Mouse (Mus musculus) urinary bladder, adult 2 months (tissue): ENCODE measurements around the gene Foxp1. TPM values are rescaled to one million over a fixed set of nuclear protein-coding genes. Genes with fewer than 3 reads are reported as not detected.
A peak's percentile ranks its signal among the peaks of the same experiment; 100 is the strongest.

ENCODE experiments used
- DNase-seq: peaks from one replicate; pipeline ENCODE4 v3.0.0; 2022; ENCODE audit warnings: low spot score
- polyA plus RNA-seq: library from polyadenylated mRNA; depleted of rRNA; stranded (reverse); fragments of >200 nt; gene quantifications from 2 replicates; pipeline ENCODE4 v1.2.3, GENCODE M21; 2012

Gene Foxp1
- polyA plus RNA-seq, 1 experiment, result 46.5 TPM

DNA sequence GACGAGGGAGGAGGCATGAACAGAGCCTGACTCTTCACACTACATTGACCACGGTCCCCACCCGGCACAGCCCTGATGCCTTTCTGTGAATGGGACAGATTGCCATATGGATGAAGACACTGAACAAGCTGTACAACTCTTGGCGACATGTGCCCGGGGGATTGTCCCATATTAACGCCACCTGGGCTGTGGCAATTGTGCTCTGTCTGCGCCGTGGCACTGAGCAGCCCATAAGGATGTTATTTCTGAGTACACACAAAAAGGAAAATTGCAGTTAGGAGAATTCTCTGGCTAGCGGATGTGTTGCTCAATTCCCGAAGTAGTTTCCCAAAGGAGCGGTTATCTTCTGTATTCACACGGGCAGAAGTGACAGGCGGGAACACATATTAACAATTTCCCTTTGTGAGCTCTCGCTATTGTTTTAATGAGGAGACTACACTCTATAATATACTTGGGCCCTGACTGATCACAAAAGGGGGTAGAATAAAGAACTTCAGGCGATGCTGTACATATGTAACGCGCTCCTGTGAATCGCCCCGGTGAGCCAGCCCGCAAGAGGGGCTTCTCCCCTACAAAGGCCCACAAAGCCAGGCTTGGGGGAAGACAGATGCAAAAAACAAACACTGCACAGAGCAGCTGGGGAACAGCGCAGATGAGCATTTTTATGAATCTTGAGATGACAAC lies 528.3 kb downstream of the Foxp1 start:
- DNase-seq, result no peak

DNA sequence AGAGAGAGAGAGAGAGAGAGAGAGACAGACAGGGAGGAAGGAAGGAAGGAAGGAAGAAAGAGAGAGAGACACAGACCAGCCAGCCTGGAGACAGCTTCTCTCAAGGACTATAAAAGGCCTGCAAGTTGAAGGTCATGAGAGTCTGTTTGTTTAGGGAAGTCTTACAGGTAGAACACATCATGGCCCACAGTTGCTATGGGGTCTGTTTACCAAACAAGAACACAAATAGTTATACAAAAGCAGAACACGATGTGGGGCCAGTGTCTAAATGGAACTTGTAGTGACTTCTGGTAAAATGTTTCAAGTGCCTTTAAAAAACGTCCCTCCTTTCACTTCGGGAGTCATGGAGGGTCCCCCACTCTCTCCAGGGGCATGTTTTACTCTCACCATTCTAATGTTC lies 529.3 kb downstream of the Foxp1 start:
- DNase-seq, result no peak

DNA sequence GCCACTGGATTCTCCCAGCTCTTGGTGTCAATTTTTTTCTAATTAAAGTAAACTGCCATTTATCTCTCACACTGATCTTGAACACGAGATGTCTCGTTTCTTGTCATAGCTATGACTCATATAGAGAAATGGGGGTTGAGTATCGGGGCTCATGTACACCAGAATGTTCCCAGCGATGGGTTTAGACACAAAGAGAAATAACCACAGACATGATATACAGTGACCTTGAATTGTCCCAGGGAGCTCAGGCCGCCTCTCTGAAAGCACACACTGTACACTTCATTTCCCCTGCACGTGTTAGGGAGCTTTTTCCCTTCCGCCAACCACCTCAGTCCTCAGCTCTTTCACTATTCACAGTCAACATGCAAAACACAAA lies 529.8 kb downstream of the Foxp1 start:
- DNase-seq, result no peak

DNA sequence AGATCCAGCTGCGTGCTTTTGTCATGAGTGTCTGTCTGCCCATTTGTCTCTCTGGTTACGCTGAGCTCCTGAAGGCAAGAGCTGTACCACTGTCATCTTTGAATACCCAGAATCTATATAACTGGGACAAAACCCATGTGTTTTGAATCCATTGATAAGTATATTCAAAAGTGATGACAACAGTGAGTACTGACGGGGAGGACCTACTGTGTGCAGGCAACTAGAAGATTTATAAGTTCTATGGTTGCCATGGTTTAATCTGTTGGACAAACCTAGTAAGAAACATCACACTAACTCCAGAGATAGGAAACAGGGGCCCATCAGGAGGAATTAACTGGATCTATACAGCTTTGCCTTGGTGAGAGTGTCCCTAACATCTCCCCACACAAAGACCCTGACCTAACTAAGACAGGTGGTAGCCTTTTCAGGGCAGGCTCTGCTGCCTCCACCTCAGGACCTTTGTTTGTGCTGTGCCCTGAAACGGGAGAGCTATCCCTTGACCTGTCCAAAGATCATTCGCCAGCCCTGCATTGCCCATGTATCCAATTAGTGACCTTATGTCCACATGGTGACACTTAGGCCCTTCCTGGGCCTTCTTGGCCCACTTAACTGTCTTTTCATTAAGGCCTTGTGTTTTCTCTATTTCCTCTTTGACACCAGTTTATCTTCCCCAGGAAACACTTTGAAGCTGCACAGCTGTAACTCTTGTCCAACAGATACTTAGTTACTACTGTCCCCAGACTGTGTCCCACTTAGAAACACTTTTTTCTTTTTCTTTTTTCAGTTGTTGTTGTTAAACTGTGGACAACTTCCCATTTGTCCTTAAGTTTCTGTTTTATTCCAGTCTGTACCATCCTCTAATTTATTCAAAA lies 530.4 kb downstream of the Foxp1 start:
- DNase-seq, result no peak

DNA sequence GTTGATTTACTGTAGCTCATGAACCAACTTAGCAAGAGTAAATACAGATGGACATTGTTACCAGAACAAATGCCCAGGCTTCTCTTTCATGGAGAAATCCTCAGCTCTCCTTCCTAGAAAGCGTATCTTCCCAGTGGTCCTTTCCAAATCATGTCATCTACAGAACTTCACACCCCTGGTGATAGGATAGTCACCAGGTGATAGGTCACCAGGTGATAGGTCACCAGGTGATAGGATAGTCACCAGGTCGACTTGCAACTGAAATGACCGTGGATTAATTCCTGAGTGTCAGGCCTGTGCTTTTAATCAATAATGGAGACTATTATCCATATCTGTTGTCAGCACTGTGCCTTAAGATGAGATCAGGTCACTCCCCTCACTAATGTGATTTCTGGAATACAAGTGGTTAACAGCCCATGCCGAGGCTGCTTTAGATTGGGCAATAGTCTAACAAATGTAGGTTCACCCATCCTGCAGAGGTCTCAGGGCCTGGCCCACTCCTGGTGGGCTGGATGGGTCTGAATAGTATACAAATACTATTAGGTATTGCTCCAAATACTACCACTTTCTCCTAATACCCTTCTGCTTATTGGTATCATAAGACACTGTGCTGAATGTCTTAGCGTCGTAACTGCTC lies 534.9 kb downstream of the Foxp1 start:
- no peak for DNase-seq

DNA sequence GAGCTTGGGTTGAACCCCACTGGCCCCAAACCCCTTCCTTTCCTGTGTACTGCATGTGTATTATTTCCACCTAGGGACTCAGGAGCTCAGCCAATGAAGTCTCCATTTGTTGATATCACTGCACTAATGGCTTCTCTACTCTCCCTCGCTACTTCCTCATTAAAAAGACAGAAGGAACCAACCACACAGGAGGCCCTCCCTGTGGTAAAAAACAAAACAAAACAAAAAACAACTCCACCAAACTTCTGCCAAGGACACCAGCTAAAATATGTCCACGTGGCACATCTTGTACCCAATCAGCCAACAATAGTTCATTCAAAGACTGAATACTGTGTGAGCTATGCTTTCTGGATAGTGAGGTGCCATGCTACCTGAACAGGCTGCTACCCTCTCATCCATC lies 537.1 kb downstream of the Foxp1 start:
- DNase-seq, result no peak

DNA sequence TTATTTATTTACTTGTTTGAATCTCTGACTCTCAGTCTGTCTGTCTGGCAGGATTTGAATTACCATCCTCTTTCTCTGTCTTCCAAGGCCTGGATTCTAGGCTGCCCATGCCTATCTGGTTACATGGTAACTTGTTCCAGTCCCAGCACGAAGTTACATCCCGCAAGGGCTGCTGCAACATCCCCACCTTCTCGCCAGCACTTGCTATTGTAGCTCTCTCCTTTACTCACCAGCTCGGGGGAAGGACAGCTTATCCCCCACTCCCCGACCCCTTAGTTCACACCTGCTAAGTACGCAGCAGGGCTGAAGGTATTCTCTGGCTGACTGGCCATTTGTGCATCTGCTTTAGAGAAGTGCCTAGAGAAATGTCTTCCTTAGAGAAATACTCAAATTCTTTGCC lies 537.9 kb downstream of the Foxp1 start:
- no peak for DNase-seq

DNA sequence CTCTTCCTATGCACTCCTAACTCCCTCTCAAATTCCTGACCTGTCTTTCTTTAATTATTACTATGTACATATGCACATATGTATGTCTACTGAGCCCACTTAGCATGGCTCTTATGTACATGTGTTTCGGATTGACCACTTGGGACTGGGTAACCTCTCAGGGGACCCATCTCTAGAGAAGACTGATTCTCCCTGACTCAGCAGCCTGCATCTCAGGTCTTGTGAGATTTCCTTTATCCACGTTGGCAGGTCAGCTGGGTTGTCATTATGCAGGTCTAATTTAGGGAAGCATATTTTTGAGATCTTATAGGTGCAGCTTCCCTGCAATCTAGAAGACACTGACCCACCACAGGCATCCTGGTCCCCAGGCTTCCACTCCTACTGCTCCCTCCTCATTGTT lies 538.5 kb downstream of the Foxp1 start:
- DNase-seq, result no peak

DNA sequence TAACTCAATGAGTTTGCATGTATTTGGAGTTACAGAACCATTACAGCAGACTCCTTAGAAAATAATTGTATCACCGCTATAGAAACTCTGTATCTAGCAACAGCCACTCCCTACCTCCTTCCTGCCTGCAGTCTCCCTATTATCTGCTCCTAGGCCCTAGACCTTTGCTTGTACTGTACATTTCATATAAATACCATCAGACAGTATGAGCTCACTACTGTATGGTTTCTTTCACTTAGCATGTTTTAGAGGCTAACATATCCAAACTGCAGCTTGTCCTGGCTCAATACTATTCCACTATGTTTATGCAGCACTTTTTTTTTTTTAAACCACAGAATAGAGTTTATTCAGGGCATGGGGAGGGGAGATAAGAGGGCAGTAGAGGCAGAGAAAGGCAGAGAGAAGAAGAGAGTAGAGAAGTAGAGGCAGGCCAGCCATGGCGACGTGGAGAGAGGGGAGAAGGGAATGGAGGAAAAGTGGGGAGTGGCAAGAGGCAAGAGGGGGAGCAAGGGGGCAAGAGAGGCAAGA lies 539.1 kb downstream of the Foxp1 start:
- DNase-seq, result no peak

DNA sequence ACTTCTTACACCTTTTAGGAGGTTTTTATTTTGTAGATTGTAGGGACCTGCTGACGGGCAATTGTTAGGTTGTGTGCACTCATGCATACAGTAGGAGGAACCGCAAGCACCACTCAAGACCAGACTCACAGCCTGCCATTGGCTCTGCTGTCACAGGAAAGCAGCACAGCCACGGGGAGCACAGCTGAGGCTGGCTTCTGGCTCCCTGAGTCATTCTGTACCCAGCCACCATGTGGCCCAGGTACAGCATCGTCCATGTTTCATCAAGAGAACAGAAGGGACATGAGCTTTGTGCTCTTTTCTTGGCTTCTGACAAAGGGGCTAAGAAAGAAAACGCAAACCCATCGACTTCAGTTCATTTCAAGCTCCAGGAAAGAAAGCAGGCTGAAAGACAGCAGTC lies 541.3 kb downstream of the Foxp1 start:
- DNase-seq, result no peak

DNA sequence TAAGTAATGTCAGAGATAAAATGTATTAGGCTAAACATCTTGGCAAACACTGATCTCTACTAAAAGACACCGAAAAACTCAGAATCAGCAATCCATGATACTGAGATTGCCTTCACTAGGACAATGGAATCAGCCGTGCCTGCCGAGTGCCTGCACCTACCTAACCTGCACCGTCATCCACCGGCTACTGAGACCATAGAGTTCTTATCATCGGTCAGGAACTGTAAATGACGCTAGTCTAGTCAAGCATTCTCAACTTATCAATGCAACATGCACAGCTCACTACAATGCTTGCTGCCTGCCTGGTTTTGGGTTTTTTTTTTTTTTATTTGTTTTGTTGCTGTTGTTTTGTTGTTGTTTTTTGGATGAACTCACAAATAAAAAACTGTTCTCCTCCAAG lies 542.1 kb downstream of the Foxp1 start:
- DNase-seq, result no peak

DNA sequence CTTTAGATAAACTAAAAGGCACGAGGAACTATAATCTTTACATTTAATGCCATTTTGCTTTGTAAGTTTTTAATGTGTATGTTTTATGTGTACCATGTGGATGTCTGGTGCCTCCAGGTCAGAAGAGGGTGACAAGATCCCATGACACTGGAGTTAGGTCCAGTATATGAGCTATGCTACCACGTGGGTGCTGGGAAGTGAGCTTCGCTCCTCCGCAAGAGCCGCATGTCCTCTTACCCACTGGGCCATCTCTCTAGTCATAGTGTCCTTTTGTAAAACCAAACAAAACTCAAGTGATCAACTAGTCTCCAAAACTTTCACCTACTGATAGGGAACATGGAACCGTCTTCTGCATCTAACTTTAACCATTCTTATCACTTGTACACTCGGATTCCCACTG lies 542.5 kb downstream of the Foxp1 start:
- DNase-seq, result no peak

DNA sequence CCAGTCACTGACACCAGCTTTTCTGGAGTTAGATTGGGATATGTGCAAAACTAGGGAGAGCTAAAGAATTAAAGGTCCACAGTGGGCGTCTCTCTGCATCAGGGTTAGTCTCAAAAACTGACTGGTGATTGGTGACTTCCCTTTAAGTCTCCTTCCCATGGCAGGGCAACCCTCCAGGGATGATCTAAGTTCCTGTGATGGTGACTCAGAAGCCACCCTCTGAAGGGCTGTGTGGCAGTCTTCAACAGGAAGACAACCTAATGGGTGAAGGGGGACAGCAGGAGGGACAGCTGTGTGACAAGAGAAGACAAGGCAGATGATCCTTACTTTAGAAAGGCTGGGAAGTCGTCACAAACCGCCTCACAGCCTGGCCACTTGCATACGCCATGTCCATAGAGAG lies 544.7 kb downstream of the Foxp1 start:
- DNase-seq, result no peak

DNA sequence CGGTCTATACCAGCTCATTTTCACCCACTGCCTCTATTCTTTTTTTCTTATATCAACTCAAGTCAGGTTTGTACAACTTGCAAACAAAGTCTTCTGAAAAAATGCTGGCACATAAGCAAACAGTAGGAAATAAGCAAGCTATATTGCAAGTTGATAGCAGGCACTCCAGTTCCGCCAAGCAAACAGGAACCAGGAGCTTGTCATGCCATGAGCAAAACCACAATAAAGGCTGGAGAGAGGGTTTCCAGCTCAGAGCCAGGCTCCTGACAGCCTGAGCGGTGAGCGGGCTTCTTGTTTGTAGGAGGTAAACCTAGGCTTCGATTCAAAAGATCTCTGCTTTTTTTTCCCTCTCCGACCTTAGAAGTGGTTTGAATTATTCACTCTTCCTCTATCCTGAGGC lies 546.6 kb downstream of the Foxp1 start:
- no peak for DNase-seq

DNA sequence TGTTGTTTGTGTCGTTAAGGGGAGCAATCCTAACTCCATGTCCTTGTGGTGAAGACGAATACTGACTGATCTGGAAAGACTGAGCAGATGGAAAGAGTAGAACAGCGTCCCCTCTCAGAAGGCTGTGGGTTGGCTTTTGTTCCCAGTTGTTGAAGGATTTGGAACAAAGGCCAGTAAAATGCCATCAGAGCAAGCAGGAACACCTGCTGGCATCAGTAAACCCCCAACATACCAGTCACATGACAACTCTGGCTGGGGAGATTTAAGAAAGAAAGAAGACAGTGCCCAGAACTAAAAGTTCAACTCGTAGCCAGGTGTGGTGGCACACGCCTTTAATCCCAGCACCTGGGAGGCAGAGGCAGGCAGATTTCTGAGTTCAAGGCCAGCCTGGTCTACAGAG lies 549.1 kb downstream of the Foxp1 start:
- DNase-seq, result no peak

DNA sequence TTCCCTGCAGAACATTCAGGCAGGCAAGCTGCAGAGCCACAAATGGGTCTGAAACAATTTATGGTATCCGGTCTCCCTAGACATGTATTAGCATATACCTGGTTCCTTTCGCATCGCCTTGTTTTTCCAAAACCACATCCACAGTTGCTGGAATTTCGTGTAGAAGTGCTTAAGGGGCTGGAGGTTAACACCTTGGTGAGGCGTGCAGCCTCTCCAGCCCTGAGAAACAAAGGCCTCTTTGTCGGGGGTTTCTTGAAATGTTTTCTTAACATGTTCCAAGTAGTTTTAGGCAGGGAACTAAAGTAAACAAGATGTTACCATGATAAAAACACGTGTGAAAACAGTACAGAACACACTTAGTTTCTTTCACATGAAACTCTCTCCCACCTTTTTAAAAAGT lies 550.1 kb downstream of the Foxp1 start:
- no peak for DNase-seq

DNA sequence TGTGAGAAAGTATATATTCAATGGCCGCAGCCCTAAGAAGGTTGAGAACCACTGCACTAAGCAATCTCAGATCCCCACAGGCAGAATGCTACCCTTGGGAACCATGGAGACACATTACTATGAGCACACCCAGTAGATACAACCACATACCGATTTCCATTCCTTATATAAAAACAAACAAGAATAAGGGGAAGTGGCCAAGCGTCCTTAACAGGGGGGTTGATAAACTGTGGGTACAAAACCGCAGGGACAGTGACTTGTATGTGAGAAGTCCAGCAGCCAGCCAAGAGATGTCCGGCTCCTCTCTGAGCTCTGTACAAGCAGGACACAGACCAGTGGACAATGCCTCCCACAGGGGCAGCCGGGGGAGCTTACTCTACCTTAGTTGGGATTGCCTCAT lies 563.2 kb downstream of the Foxp1 start:
- DNase-seq, result no peak

DNA sequence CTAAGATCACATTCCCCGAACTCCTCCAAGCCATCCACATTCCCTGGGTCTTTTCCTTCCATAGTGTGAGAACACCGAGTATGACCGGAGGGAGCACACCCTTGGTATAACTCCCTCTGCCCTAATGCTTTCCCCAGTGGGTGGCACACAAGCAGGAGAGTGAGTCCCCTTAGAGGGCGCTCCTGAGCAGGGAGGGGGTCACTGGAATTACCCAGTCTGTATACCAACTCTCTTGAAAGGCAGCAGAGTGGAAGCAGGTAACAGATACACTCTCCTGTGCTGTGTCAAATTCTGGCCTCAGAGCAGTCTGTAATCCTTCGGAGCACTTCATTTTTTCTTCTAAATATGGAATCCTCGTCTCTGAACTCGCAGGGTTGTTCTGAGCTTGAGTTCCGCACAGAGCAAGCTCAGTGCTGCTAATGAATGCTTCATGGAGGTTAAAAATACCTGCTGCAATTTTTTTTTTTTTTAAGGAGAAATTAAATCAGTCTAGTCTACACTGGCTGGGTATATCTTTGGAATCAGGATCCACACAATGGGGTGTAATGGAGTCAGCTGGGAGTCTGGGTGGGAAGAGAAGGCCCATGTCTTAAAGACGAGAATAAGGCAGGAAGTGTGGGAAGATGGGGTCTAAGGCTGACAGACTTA lies 565.9 kb downstream of the Foxp1 start:
- no peak for DNase-seq

DNA sequence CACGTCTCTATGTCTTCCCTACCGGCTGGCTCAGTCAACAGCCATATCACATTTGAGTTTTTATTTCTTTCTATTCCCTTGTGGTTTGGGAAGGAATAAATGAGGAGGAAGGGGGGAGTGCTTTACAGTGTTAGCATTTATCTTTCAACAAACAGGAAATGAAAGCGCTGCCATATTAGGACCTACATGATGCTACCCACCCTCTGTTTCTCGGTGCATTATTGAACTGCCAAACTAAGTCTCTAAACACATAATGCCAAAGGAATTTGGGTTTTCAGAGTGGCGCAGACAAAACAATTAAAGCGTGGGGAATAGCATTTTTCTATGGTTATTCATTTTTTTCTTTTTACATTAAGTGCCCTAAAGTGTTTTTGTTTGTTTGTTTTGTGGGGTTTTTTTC lies 566.8 kb downstream of the Foxp1 start:
- no peak for DNase-seq

DNA sequence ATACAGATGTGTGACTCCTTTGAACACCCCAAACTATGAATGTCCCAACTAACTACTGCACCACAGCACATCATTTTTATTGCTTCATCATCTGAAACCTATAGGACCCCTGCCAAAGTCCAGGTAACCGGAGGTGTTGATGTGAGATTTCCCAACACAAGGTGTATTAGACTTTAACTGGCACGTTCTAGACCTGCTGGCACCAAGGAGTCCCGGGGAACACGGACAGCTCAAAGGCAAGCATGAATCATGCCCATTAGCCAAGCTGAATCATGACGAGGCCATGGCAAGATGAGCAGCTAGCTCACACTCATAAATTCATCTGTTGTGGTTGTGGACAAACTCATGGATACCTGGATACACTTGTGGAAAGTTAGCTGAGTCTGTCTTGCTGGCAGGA lies 568.1 kb downstream of the Foxp1 start:
- DNase-seq, result no peak

DNA sequence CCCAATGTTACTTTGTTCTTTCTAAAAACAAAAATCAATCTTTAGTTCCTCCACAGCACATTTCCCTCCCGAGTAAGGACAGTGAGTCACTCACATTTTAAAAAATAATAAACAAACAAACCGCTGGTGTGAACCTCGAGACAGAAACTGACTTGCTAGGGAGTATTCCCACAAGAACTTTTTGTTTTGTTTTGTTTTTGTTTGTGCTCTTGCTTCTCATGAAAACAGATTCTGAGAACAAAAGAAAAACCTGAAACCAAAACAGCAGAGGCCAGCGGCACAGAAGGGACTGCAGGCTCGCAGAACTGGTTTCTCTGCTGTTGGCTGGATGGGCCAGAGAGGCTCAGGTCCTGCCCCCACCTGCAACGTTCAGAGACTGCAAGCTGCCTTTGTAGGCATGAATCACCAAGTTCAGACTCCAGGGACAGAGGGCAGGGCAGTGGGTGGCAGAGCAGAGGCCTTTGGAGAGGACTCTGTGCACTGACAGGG lies 572.8 kb downstream of the Foxp1 start:
- peak; percentile 44 for DNase-seq

DNA sequence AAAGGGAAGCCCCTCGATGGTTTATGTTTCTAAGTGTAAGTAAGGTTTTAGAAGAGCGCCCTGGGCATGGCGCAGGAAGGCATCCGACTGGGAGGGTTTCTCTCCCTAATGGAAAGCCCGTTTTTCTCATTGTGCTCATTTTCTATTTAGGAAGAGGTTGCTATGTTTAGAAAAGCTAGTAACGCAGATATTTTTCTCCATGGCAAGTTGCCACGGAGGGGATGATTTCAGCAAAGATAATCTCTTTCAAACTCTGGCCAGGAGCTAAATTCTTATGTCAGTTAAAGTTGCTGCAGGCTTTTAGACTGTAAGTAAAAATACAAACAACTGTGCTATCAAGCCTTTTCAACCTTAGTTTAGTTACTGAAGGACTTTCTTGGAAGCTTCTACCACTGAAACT lies 573.2 kb downstream of the Foxp1 start:
- DNase-seq, result no peak
